Mouse (Mus musculus) cortical plate, adult 2 months (tissue): ENCODE data around the gene Tmc3. TPM values are rescaled to one million over a fixed set of nuclear protein-coding genes. Genes with fewer than 3 reads are reported as not detected.
A peak's percentile ranks its signal among the peaks of the same experiment; 100 is the strongest.

Source experiments
- H3K27ac ChIP-seq: fragments of 200-500 bp; 2 replicates; pipeline ENCODE4 v1.5.1; 2012; ENCODE audit warnings: low read length, control low read depth, inconsistent platforms; ENCODE audit not compliant: insufficient read depth
- H3K4me1 ChIP-seq: fragments of 200-500 bp; 2 replicates; pipeline ENCODE4 v1.6.1; 2011; ENCODE audit warnings: low read length; ENCODE audit not compliant: control insufficient read depth, insufficient read depth
- H3K4me3 ChIP-seq: fragments of 200-500 bp; 2 replicates; pipeline ENCODE4 v1.5.1; 2011; ENCODE audit warnings: mild to moderate bottlenecking, low read length, control low read depth; ENCODE audit not compliant: insufficient read depth
- CTCF ChIP-seq: fragments of 200-500 bp; IDR thresholded peaks from 2 replicates; pipeline ENCODE4 v1.5.1; 2011; ENCODE audit warnings: mild to moderate bottlenecking, control low read depth, low read length; ENCODE audit not compliant: insufficient read depth; ENCODE audit errors: extremely low read depth
- POLR2A ChIP-seq: fragments of 200-500 bp; IDR thresholded peaks from 2 replicates; pipeline ENCODE4 v1.6.1; 2011; ENCODE audit warnings: mild to moderate bottlenecking, low read length, control low read depth; ENCODE audit not compliant: insufficient read depth; ENCODE audit errors: extremely low read depth
- polyA plus RNA-seq: library from polyadenylated mRNA; depleted of rRNA; stranded (reverse); fragments of >200 nt; gene quantifications from 2 replicates; pipeline ENCODE4 v1.2.3, GENCODE M21; 2012; rRNA removed

Tmc3 gene
- 0.26 and 0.54 TPM in 2 replicates for polyA plus RNA-seq

GRCm38 (mm10) chr7:83584639-83585471 is at the start of gene Tmc3:
Tmc3 (plus strand) TSS chr7:83584927.
- H3K27ac ChIP-seq, result no peak within 1 kb of the TSS
- TF ChIP-seq CTCF, result no peak
- TF ChIP-seq POLR2A, result no peak
- H3K4me1 ChIP-seq, result 0 out of 2 replicates have a peak, but pooled peaks cover 2% of the 10 kb centered on the region
- no peak within 1 kb of the TSS for H3K4me3 ChIP-seq

- TF ChIP-seq POLR2A (no peak), CTCF (no peak)
- no peak overlapping the region for H3K27ac ChIP-seq
- H3K4me1 ChIP-seq, result no peaks in the 10 kb centered on the region
- H3K4me3 ChIP-seq, result no peak overlapping the region
Measured at GRCm38 (mm10) chr7:83541536-83542169, 43.1 kb upstream of the Tmc3 start.

DNA sequence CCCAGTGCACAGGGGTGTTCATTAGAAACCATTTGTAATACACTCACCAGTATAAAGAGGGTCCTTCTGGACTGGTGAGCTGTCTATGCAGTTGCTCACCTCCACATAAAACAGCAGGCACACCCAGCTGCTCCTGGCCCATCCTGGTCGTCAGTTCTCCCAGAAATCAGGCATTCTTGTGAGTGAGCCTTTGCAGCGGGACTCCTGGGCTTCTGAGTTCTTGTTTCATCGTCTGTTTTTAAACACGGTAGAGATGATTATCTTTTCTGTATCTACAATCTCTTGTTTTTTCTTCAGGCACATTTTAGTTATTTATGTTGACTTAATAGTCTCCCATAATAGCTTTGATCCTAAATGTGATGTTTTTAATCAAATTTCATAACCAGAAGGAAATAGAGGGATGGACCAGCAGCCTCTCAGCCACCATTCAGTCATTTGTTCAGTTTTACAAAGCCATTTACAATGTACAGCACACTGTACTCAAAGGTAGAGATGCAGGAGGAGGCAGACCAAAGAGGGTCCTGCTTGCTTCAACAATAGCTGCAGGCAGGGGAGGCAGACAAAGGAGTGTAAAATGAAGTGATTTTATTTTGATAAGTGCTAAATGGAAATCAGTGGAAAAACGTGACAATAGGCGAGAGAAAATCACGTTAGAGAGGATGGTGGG is 35.9 kb upstream of the Tmc3 start:
- TF ChIP-seq POLR2A, result no peak
- peaks cover 3% of the 10 kb centered on the region; the same call in 1 of the 2 replicates for H3K4me1 ChIP-seq
- no peak overlapping the region for H3K27ac ChIP-seq
- H3K4me3 ChIP-seq, result no peak overlapping the region

DNA sequence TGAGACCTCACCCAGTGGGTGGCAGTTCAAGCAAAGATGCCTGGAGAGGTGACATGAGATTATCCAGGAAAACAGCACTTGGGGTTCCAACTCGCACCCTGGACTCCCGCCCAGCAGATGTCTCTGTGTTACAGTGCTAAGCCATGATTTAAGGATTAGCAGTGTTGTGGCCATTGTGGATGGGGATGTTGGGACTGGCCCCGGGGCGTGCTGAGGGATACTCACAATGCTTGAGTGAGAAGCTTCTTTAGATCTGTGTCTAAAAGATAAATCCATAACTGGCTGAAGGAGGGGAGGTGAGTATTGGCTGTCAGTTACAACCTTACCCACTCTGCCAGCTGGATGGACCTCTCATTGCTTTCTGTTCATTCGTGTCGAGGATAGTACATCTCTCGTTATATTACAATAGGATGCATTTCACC is 35.4 kb upstream of the Tmc3 start:
- Histone ChIP-seq H3K27ac (no peak overlapping the region), H3K4me1 (peaks cover 3% of the 10 kb centered on the region; the same call in 1 of the 2 replicates), H3K4me3 (no peak overlapping the region)
- TF ChIP-seq CTCF (no peak), POLR2A (no peak)

GRCm38 (mm10) chr7:83549951-83550407 is 34.7 kb upstream of the Tmc3 start:
- Histone ChIP-seq H3K4me3 (no peak overlapping the region; the same call in 1 of the 2 replicates), H3K4me1 (peaks cover 3% of the 10 kb centered on the region; the same call in 1 of the 2 replicates), H3K27ac (no peak overlapping the region)
- TF ChIP-seq POLR2A (no peak), CTCF (0 out of 2 replicates have a peak, but pooled peaks have one; percentile 15)

- TF ChIP-seq CTCF (no peak), POLR2A (no peak)
- no peak overlapping the region for H3K4me3 ChIP-seq
- no peak overlapping the region for H3K27ac ChIP-seq
- H3K4me1 ChIP-seq, result peaks cover 1% of the 10 kb centered on the region; the same call in 1 of the 2 replicates
Measured at GRCm38 (mm10) chr7:83554477-83554876, 30.2 kb upstream of the Tmc3 start.

GRCm38 (mm10) chr7:83556488-83556887 is 28.2 kb upstream of the Tmc3 start:
- no peak for TF ChIP-seq CTCF
- no peak for TF ChIP-seq POLR2A
- H3K4me3 ChIP-seq, result no peak overlapping the region
- H3K27ac ChIP-seq, result no peak overlapping the region
- H3K4me1 ChIP-seq, result no peaks in the 10 kb centered on the region

- Histone ChIP-seq H3K4me3 (no peak overlapping the region), H3K27ac (no peak overlapping the region), H3K4me1 (no peaks in the 10 kb centered on the region)
- TF ChIP-seq CTCF (no peak), POLR2A (no peak)
Measured at GRCm38 (mm10) chr7:83558741-83559280, 25.9 kb upstream of the Tmc3 start.

DNA sequence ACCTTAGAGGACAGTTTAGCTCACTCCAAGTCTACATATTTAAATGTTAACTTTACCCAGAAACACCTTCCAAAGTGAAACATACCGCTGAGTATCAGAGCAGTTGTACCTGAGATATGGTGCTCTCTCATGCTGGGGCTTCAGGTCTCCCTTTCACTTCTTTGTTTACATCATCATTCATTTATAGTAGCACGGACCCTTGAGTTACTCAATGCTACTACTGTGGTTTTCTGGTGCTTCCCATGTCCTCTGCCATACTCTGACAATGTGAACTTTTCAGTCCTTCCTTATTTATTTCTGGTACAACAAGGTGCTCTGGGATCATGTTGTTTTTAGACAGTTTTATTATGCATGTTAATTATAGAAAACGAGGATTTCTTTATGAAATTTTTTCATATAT is 25.2 kb upstream of the Tmc3 start:
- H3K27ac ChIP-seq, result no peak overlapping the region
- H3K4me1 ChIP-seq, result no peaks in the 10 kb centered on the region
- H3K4me3 ChIP-seq, result no peak overlapping the region
- TF ChIP-seq CTCF (no peak), POLR2A (no peak)

DNA sequence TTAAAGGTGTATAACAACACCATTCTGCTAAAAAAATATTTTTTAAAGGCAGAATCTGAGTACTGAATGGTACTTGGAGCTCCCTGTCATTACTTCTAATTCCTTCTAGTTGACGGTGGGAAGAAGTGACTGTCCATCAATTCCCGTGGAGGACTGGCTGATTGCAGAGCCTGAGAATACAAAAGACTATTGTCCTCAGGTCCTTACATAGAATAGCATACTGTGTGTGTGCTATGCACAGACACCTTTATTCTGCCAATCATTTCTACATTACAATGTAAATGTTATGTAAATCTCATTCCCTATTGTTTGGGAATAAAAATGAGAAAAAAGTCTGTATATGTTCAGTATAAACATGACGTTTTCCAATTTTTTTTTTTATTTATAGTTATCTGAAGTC is 22.9 kb upstream of the Tmc3 start:
- Histone ChIP-seq H3K4me1 (no peaks in the 10 kb centered on the region), H3K27ac (no peak overlapping the region), H3K4me3 (no peak overlapping the region)
- no peak for TF ChIP-seq POLR2A
- no peak for TF ChIP-seq CTCF
